Mouse (Mus musculus): ENCODE results near the gene Lcat.

Lcat gene

GRCm38 (mm10) chr8:105889756-105890465 is 53.3 kb downstream of the Lcat start:
- DNase-seq (ENCODE audit: low read depth, low spot score): no peak
